Mouse (Mus musculus): ENCODE measurements around the gene Dhps.
A peak's percentile ranks its signal among the peaks of the same experiment; 100 is the strongest.
"Not testable (repeated sequence)": the region's sequence is repeated elsewhere in the genome, so short reads cannot be mapped to it uniquely, and the experiment has no call there.

Dhps gene

GRCm38 (mm10) chr8:85095566-85095965, 24.0 kb downstream of the Dhps start:
- DNase-seq (ENCODE audit: low read depth, low spot score): no peak

GRCm38 (mm10) chr8:85096196-85096595, 24.6 kb downstream of the Dhps start:
- no peak for DNase-seq (ENCODE audit: low read depth, low spot score)

- DNase-seq (ENCODE audit: low read depth, low spot score): no peak
These were observed 25.3 kb downstream of the Dhps start for GRCm38 (mm10) chr8:85096850-85097249.

GRCm38 (mm10) chr8:85100076-85100665, 28.6 kb downstream of the Dhps start:
- no peak for DNase-seq (ENCODE audit: low read depth, low spot score)

GRCm38 (mm10) chr8:85113241-85113640, 41.7 kb downstream of the Dhps start:
- no peak for DNase-seq (ENCODE audit: low read depth, low spot score)

- DNase-seq (ENCODE audit: low read depth, low spot score): no peak
These were observed 43.9 kb downstream of the Dhps start for GRCm38 (mm10) chr8:85115501-85115900.

GRCm38 (mm10) chr8:85116984-85117383, 45.4 kb downstream of the Dhps start:
- no peak for DNase-seq (ENCODE audit: low read depth, low spot score)

GRCm38 (mm10) chr8:85119052-85119981, 47.8 kb downstream of the Dhps start:
- peak; percentile 75 for DNase-seq (ENCODE audit: low read depth, low spot score)

- DNase-seq (ENCODE audit: low read depth, low spot score): not testable (repeated sequence)
These were observed 48.7 kb downstream of the Dhps start for GRCm38 (mm10) chr8:85120251-85120650.

- no peak for DNase-seq (ENCODE audit: low read depth, low spot score)
These were observed 51.4 kb downstream of the Dhps start, which contains the start of gene Zfp791 for GRCm38 (mm10) chr8:85122995-85123394. Zfp791 (minus strand) TSS chr8:85123095.

GRCm38 (mm10) chr8:85123691-85124090, 52.1 kb downstream of the Dhps start:
- DNase-seq (ENCODE audit: low read depth, low spot score): no peak

Data from retina, adult 2 months (tissue).